Mouse (Mus musculus) MEL (cell line): Measurements from ENCODE around the gene Cyp2d11.
"Not testable (repeated sequence)": the region's sequence is repeated elsewhere in the genome, so short reads cannot be mapped to it uniquely, and the experiment has no call there.

ENCODE experiments used
- CTCF ChIP-seq, 3 experiments: IDR thresholded peaks in 2 of 3; conservative IDR thresholded peaks in 1 of 3; 2 replicates each; pipeline ENCODE4 v1.5.1; 2011 to 2012; ENCODE audit warnings: low read length in 3 of 3, low read depth in 2 of 3, mild to moderate bottlenecking in 2 of 3, improper control_type of control experiment in 1 of 3, inconsistent platforms in 1 of 3, mixed read lengths in 1 of 3, moderate library complexity in 1 of 3; ENCODE audit not compliant: control insufficient read depth in 1 of 3, insufficient read depth in 1 of 3, poor library complexity in 1 of 3, severe bottlenecking in 1 of 3
- EP300 ChIP-seq, 2 experiments: IDR thresholded peaks; 2 replicates each; pipeline ENCODE4 v1.6.1; 2011; ENCODE audit warnings: improper control_type of control experiment in 2 of 2, low read length in 2 of 2, low read depth in 1 of 2, mild to moderate bottlenecking in 1 of 2
- GATA1 ChIP-seq: IDR thresholded peaks from 2 replicates; pipeline ENCODE4 v1.6.1; 2011; ENCODE audit warnings: low read depth, low read length, improper control_type of control experiment
- HCFC1 ChIP-seq: IDR thresholded peaks from 2 replicates; pipeline ENCODE4 v1.6.1; 2012; ENCODE audit warnings: low read depth, mild to moderate bottlenecking, inconsistent platforms, low read length, improper control_type of control experiment, moderate library complexity
- MEF2A ChIP-seq: IDR thresholded peaks from 2 replicates; pipeline ENCODE4 v1.6.1; 2014; ENCODE audit warnings: low read depth, mild to moderate bottlenecking, inconsistent platforms, low read length, improper control_type of control experiment; ENCODE audit not compliant: poor library complexity, insufficient replicate concordance, severe bottlenecking; ENCODE audit errors: extremely low read depth
- NRF1 ChIP-seq: IDR thresholded peaks from 2 replicates; pipeline ENCODE4 v1.6.1; 2014; ENCODE audit warnings: low read depth, mild to moderate bottlenecking, inconsistent platforms, low read length, improper control_type of control experiment, moderate library complexity; ENCODE audit not compliant: poor library complexity, insufficient read depth, severe bottlenecking
- POLR2A ChIP-seq, 2 experiments: IDR thresholded peaks; 2 replicates each; pipeline ENCODE4 v1.6.1; 2011 to 2012; ENCODE audit warnings: low read length in 2 of 2, mild to moderate bottlenecking in 2 of 2, control low read depth in 1 of 2, improper control_type of control experiment in 1 of 2, low read depth in 1 of 2, moderate library complexity in 1 of 2; ENCODE audit not compliant: control insufficient read depth in 1 of 2, insufficient read depth in 1 of 2, poor library complexity in 1 of 2
- POLR2AphosphoS2 ChIP-seq: IDR thresholded peaks from 2 replicates; pipeline ENCODE4 v1.6.1; 2011; ENCODE audit warnings: low read length, improper control_type of control experiment
- RCOR1 ChIP-seq: IDR thresholded peaks from 2 replicates; pipeline ENCODE4 v1.6.1; 2012; ENCODE audit warnings: low read depth, mild to moderate bottlenecking, inconsistent platforms, low read length, improper control_type of control experiment
- SIN3A ChIP-seq: IDR thresholded peaks from 2 replicates; pipeline ENCODE4 v1.6.1; 2012; ENCODE audit warnings: low read length, improper control_type of control experiment, inconsistent platforms
- TAL1 ChIP-seq: IDR thresholded peaks from 2 replicates; pipeline ENCODE4 v1.6.1; 2012; ENCODE audit warnings: mild to moderate bottlenecking, inconsistent platforms, low read length, moderate library complexity, mixed read lengths
- TBP ChIP-seq: IDR thresholded peaks from 2 replicates; pipeline ENCODE4 v1.8.0; 2011; ENCODE audit warnings: low read depth, low read length, improper control_type of control experiment
- USF1 ChIP-seq: IDR thresholded peaks from 2 replicates; pipeline ENCODE4 v1.6.1; 2014; ENCODE audit warnings: low read depth, mild to moderate bottlenecking, inconsistent platforms, low read length, improper control_type of control experiment, moderate library complexity

DNA sequence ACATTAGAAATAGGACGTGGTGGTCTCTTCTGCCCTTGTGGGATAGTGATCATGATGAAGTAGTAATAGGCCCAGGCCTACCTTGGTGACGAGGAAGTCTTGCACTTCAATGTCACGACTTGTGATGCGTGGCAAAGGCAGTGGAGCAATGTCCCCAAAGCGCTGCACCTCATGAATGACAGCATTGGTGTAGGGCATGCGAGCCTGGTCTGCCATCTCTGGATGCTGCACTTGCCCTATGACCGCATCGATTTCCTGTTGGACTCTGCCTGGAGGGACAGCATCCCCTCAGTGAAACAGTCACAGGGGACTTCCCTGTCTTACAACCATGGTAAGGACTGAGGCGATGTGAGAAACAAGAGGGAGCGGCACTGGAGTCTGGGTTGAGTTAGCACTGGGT lies 3.9 kb downstream of the Cyp2d11 start:
- not testable (repeated sequence) for TF ChIP-seq NRF1; POLR2A (IDR thresholded peaks at IDR 0.05; ENCODE audit: control insufficient read depth in 1 of 2, insufficient read depth in 1 of 2, low read depth in 1 of 2, low read length in 2 of 2, poor library complexity in 1 of 2); TAL1; RCOR1; POLR2AphosphoS2; TBP; SIN3A; HCFC1; USF1; CTCF (IDR thresholded peaks at IDR 0.05 in 2 of 3, conservative IDR thresholded peaks at IDR 0.05 in 1 of 3; ENCODE audit: control insufficient read depth in 1 of 3, insufficient read depth in 1 of 3, low read depth in 2 of 3, low read length in 3 of 3, poor library complexity in 1 of 3, severe bottlenecking in 1 of 3); GATA1; MEF2A; EP300 (IDR thresholded peaks at IDR 0.05; ENCODE audit: low read depth in 1 of 2, low read length in 2 of 2)
